Mouse (Mus musculus) G1E (cell line): ENCODE data around the gene Slc10a2. TPM values are rescaled to one million over a fixed set of nuclear protein-coding genes. Genes with fewer than 3 reads are reported as not detected.
"Not testable (repeated sequence)": the region's sequence is repeated elsewhere in the genome, so short reads cannot be mapped to it uniquely, and the experiment has no call there.

ENCODE experiments used
- ATAC-seq: 2 replicates; pipeline ENCODE4 v1.8.0; 2016; ENCODE audit warnings: mild to moderate bottlenecking; ENCODE audit not compliant: insufficient number of reproducible peaks, poor library complexity, low FRiP score, severe bottlenecking; ENCODE audit errors: extremely low read depth
- DNase-seq: peaks from one replicate; pipeline ENCODE4 v3.0.0; 2012; ENCODE audit warnings: low spot score
- H3K27me3 ChIP-seq: 2 replicates; pipeline ENCODE4 v1.6.1; 2012; ENCODE audit warnings: mild to moderate bottlenecking, low read length, inconsistent platforms; ENCODE audit not compliant: insufficient read depth
- H3K36me3 ChIP-seq: replicated peaks from 2 replicates; pipeline ENCODE3; 2012; ENCODE audit warnings: mild to moderate bottlenecking, inconsistent platforms
- H3K4me1 ChIP-seq: 2 replicates; pipeline ENCODE4 v1.6.1; 2012; ENCODE audit warnings: low read depth, low read length, inconsistent platforms, mixed read lengths; ENCODE audit not compliant: insufficient read depth
- H3K4me3 ChIP-seq: 2 replicates; pipeline ENCODE4 v1.5.1; 2012; ENCODE audit warnings: low read depth, mild to moderate bottlenecking, inconsistent platforms, low read length, moderate library complexity, mixed read lengths
- H3K9me3 ChIP-seq: replicated peaks from 2 replicates; pipeline ENCODE4 v1.6.1; 2012; ENCODE audit warnings: inconsistent platforms
- CTCF ChIP-seq: IDR thresholded peaks from 2 replicates; pipeline ENCODE4 v1.5.1; 2012; ENCODE audit warnings: low read depth, low read length, inconsistent platforms, mixed read lengths
- GATA1 ChIP-seq: IDR thresholded peaks from 2 replicates; pipeline ENCODE4 v1.6.1; 2012; ENCODE audit warnings: borderline replicate concordance, low read length, inconsistent platforms, mixed read lengths
- GATA2 ChIP-seq: IDR thresholded peaks from 2 replicates; pipeline ENCODE4 v1.6.1; 2012; ENCODE audit warnings: low read depth, low read length, inconsistent platforms, borderline replicate concordance
- POLR2AphosphoS5 ChIP-seq: IDR thresholded peaks from 2 replicates; pipeline ENCODE4 v1.6.1; 2012; ENCODE audit warnings: low read depth, low read length, inconsistent platforms; ENCODE audit not compliant: insufficient replicate concordance
- TAL1 ChIP-seq: conservative IDR thresholded peaks from 2 replicates; pipeline ENCODE4 v1.6.1; 2012; ENCODE audit warnings: low read depth, low read length, inconsistent platforms, mixed read lengths
- polyA plus RNA-seq: library from polyadenylated mRNA; stranded (reverse); fragments of >175 nt; gene quantifications from 2 replicates; pipeline ENCODE4 v1.2.3, GENCODE M21; 2012
- total RNA-seq, 2 experiments: library from RNA; stranded (forward) in 1 of 2; stranded (reverse) in 1 of 2; fragments of 200-1000 nt in 1 of 2; fragments of >200 nt in 1 of 2; fragmentation: Nextera tagmentation in 1 of 2; gene quantifications; 2 replicates each; pipeline ENCODE4 v1.2.3; 2014 to 2017

Gene Slc10a2
- total RNA-seq (2014; fragmentation: Nextera tagmentation): not detected in 2 replicates
- total RNA-seq (2017): 0.05 TPM in 1 of 2 replicates, not detected in the other
- polyA plus RNA-seq: not detected in 2 replicates

GRCm38 (mm10) chr8:5105186-5105585 lies at the start of gene Slc10a2:
Gene Slc10a2 (minus strand): TSS chr8:5105351.
- H3K4me3 ChIP-seq: no peak within 1 kb of the TSS
- H3K36me3 ChIP-seq: no peaks in the 10 kb centered on the region
- H3K4me1 ChIP-seq: no peaks in the 10 kb centered on the region
- ATAC-seq (no peak), DNase-seq (no peak)
- no peaks in the 10 kb centered on the region for H3K27me3 ChIP-seq
- no peak for TF ChIP-seq POLR2AphosphoS5
- no peaks in the 10 kb centered on the region for H3K9me3 ChIP-seq

- TF ChIP-seq GATA1 (no peak), CTCF (no peak), TAL1 (no peak), GATA2 (no peak), POLR2AphosphoS5 (no peak)
- Histone ChIP-seq H3K9me3 (no peaks in the 10 kb centered on the region), H3K4me1 (no peaks in the 10 kb centered on the region), H3K4me3 (no peak overlapping the region), H3K36me3 (no peaks in the 10 kb centered on the region), H3K27me3 (no peaks in the 10 kb centered on the region)
- DNase-seq (no peak), ATAC-seq (no peak)
These were observed 24.2 kb upstream of the Slc10a2 start for GRCm38 (mm10) chr8:5129322-5129829.

- Histone ChIP-seq H3K36me3 (no peaks in the 10 kb centered on the region), H3K9me3 (no peaks in the 10 kb centered on the region), H3K27me3 (no peaks in the 10 kb centered on the region), H3K4me1 (no peaks in the 10 kb centered on the region), H3K4me3 (no peak overlapping the region)
- TF ChIP-seq GATA1: no peak
- no peak for TF ChIP-seq TAL1
- no peak for TF ChIP-seq CTCF
- no peak for TF ChIP-seq GATA2
- no peak for TF ChIP-seq POLR2AphosphoS5
- DNase-seq (no peak), ATAC-seq (no peak)
These were observed 1.7 kb upstream of the Slc10a2 start for GRCm38 (mm10) chr8:5106855-5107254.

- no peak overlapping the region for H3K4me3 ChIP-seq
- no peak for TF ChIP-seq GATA1
- TF ChIP-seq POLR2AphosphoS5: no peak
- H3K4me1 ChIP-seq: no peaks in the 10 kb centered on the region
- DNase-seq: no peak
- no peak for ATAC-seq
- H3K36me3 ChIP-seq: no peaks in the 10 kb centered on the region
- H3K9me3 ChIP-seq: no peaks in the 10 kb centered on the region
- no peaks in the 10 kb centered on the region for H3K27me3 ChIP-seq
These were observed 9.8 kb downstream of the Slc10a2 start for GRCm38 (mm10) chr8:5095392-5095791.

GRCm38 (mm10) chr8:5093991-5094390 lies 11.2 kb downstream of the Slc10a2 start:
- not testable (repeated sequence) for H3K9me3 ChIP-seq, H3K4me3 ChIP-seq, ATAC-seq, DNase-seq, H3K4me1 ChIP-seq, H3K27me3 ChIP-seq, H3K36me3 ChIP-seq

GRCm38 (mm10) chr8:5073654-5074293 lies 31.4 kb downstream of the Slc10a2 start:
- DNase-seq (no peak), ATAC-seq (no peak)
- H3K4me1 ChIP-seq: no peaks in the 10 kb centered on the region
- H3K9me3 ChIP-seq: no peaks in the 10 kb centered on the region
- no peak for TF ChIP-seq POLR2AphosphoS5
- TF ChIP-seq GATA2: no peak
- TF ChIP-seq CTCF: no peak
- no peak for TF ChIP-seq GATA1
- TF ChIP-seq TAL1: no peak
- no peaks in the 10 kb centered on the region for H3K36me3 ChIP-seq
- no peak overlapping the region for H3K4me3 ChIP-seq
- H3K27me3 ChIP-seq: no peaks in the 10 kb centered on the region

- no peak for DNase-seq
- Histone ChIP-seq H3K4me1 (no peaks in the 10 kb centered on the region), H3K36me3 (no peaks in the 10 kb centered on the region), H3K9me3 (no peaks in the 10 kb centered on the region), H3K4me3 (no peak overlapping the region), H3K27me3 (no peaks in the 10 kb centered on the region)
- no peak for TF ChIP-seq TAL1
- TF ChIP-seq GATA1: no peak
- no peak for TF ChIP-seq GATA2
- no peak for ATAC-seq
These were observed 46.3 kb downstream of the Slc10a2 start for GRCm38 (mm10) chr8:5058888-5059287.

GRCm38 (mm10) chr8:5044361-5044900 lies 60.7 kb downstream of the Slc10a2 start:
- not testable (repeated sequence) for ATAC-seq, DNase-seq, H3K4me1 ChIP-seq

More at GRCm38 (mm10) chr8:5044361-5044900, 60.7 kb downstream of the Slc10a2 start:
- H3K9me3 ChIP-seq, H3K36me3 ChIP-seq, H3K27me3 ChIP-seq, H3K4me3 ChIP-seq: not testable (repeated sequence)
